Mouse (Mus musculus): ENCODE results near the gene Gm10073. TPM values are rescaled to one million over a fixed set of nuclear protein-coding genes. Genes with fewer than 3 reads are reported as not detected.
"Not testable (repeated sequence)": the region's sequence is repeated elsewhere in the genome, so short reads cannot be mapped to it uniquely, and the experiment has no call there.

The Gm10073 gene
- polyA plus RNA-seq, 1 experiment from 2014 or later: 11.1 TPM

DNA sequence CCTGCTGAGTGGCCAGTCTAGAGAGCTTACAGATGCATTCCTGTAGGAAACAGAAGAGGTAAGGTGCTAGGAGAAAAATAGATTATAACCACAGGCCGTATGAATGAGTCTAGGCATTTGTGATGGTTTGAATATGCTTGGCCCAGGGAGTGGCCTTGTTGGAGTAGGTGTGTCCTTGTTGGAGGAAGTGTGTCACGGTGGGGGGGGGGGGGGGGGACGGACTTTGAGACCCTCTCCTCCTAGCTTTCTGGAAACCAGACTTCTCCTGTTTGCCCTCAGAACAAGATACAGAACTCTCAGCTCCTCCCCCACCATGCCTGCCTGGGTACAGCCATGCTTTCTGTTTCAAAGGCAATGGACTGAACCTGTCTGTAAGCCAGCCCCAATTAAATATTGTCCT lies 19.2 kb upstream of the Gm10073 start:
- no peak for ATAC-seq (ENCODE audit: low FRiP score)
- H3K27me3 ChIP-seq (replicated peaks): no peaks in the 10 kb centered on the region
- no peak overlapping the region for H3K4me3 ChIP-seq (replicated peaks)
- H3K27ac ChIP-seq (replicated peaks): no peak overlapping the region
- WGBS: 74% methylated on average over 3 of the region's 3 CpGs
- no peaks in the 10 kb centered on the region for H3K9me3 ChIP-seq (replicated peaks)
- no peaks in the 10 kb centered on the region for H3K36me3 ChIP-seq
- no peak overlapping the region for H3K9ac ChIP-seq (replicated peaks)
- no peaks in the 10 kb centered on the region for H3K4me1 ChIP-seq
- no peak overlapping the region for H3K4me2 ChIP-seq

GRCm38 (mm10) chr8:106588443-106589431 lies 15.5 kb upstream of the Gm10073 start:
- no peak overlapping the region for H3K9ac ChIP-seq (replicated peaks)
- H3K27ac ChIP-seq (replicated peaks): no peak overlapping the region
- no peak overlapping the region for H3K4me3 ChIP-seq (replicated peaks)
- H3K4me2 ChIP-seq: no peak overlapping the region
- H3K4me1 ChIP-seq: no peaks in the 10 kb centered on the region
- no peaks in the 10 kb centered on the region for H3K36me3 ChIP-seq
- 74% methylated on average over 3 of the region's 3 CpGs for WGBS
- H3K27me3 ChIP-seq (replicated peaks): no peaks in the 10 kb centered on the region
- ATAC-seq (ENCODE audit: low FRiP score): no peak
- no peaks in the 10 kb centered on the region for H3K9me3 ChIP-seq (replicated peaks)

DNA sequence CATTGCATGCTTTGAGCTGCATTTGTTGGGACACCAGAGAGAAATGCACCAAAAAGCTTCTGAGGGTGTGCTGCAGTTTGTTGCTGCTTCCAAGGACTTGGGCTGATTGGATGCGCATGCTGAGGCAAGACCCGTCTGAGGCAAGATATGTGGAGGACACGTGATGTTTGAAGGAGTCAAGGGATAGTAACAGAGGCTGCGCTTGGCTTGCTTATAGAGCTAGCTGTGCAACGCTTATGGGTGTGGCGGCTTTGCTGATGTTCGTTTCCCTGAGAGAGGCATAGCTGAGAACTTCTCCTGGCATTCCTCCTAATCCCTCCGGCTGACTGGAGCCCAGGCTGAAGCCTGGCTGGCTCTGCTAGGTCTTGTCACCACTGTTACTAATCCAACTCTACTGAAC lies 13.6 kb upstream of the Gm10073 start:
- 90% methylated on average over 8 of the region's 8 CpGs for WGBS
- Histone ChIP-seq H3K36me3 (no peaks in the 10 kb centered on the region), H3K4me2 (no peak overlapping the region)

DNA sequence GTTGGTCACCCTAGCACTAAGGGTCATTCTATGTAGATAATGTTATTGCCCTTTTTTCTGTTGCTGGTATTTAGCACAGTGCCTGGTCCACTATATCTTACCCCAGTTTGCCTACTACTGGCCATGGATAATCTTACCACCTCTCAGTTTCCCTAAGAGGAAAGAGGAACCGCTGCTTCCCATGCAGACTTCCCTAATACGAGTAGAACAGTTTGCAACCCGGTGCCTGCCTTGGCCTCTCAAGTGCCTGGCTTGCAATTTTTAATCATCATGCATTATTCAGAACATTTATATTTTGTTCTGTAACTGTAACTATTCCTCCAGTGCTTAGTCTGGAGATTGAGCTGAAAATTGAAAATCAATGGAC lies 12.4 kb upstream of the Gm10073 start:
- H3K9me3 ChIP-seq (replicated peaks): no peaks in the 10 kb centered on the region
- no peak overlapping the region for H3K4me2 ChIP-seq
- no peaks in the 10 kb centered on the region for H3K4me1 ChIP-seq
- H3K9ac ChIP-seq (replicated peaks): no peak overlapping the region
- H3K27ac ChIP-seq (replicated peaks): no peak overlapping the region
- WGBS: 87% methylated on average over 3 of the region's 3 CpGs
- H3K4me3 ChIP-seq (replicated peaks): no peak overlapping the region
- H3K27me3 ChIP-seq (replicated peaks): no peaks in the 10 kb centered on the region
- no peaks in the 10 kb centered on the region for H3K36me3 ChIP-seq
- no peak for ATAC-seq (ENCODE audit: low FRiP score)

More for the DNA sequence above, 13.6 kb upstream of the Gm10073 start:
- no peak overlapping the region for H3K27ac ChIP-seq (replicated peaks)
- ATAC-seq (ENCODE audit: low FRiP score): no peak
- no peaks in the 10 kb centered on the region for H3K4me1 ChIP-seq
- no peaks in the 10 kb centered on the region for H3K27me3 ChIP-seq (replicated peaks)
- no peaks in the 10 kb centered on the region for H3K9me3 ChIP-seq (replicated peaks)
- H3K4me3 ChIP-seq (replicated peaks): no peak overlapping the region
- no peak overlapping the region for H3K9ac ChIP-seq (replicated peaks)

- WGBS: 64% methylated on average over 11 of the region's 11 CpGs
- H3K4me3 ChIP-seq (replicated peaks): no peak overlapping the region
- no peaks in the 10 kb centered on the region for H3K36me3 ChIP-seq
- no peaks in the 10 kb centered on the region for H3K9me3 ChIP-seq (replicated peaks)
- no peak overlapping the region for H3K9ac ChIP-seq (replicated peaks)
- no peak overlapping the region for H3K4me2 ChIP-seq
- ATAC-seq (ENCODE audit: low FRiP score): no peak
- H3K27me3 ChIP-seq (replicated peaks): no peaks in the 10 kb centered on the region
- no peaks in the 10 kb centered on the region for H3K4me1 ChIP-seq
- H3K27ac ChIP-seq (replicated peaks): no peak overlapping the region
Observed at GRCm38 (mm10) chr8:106584942-106585670, 11.8 kb upstream of the Gm10073 start.

- no peak for ATAC-seq (ENCODE audit: low FRiP score)
- no peaks in the 10 kb centered on the region for H3K36me3 ChIP-seq
- H3K9me3 ChIP-seq (replicated peaks): no peaks in the 10 kb centered on the region
- no peak overlapping the region for H3K27ac ChIP-seq (replicated peaks)
- no peak overlapping the region for H3K9ac ChIP-seq (replicated peaks)
- H3K4me3 ChIP-seq (replicated peaks): no peak overlapping the region
- H3K4me1 ChIP-seq: 0 out of 2 replicates have a peak, but pooled peaks cover 3% of the 10 kb centered on the region
- no peak overlapping the region for H3K4me2 ChIP-seq
- H3K27me3 ChIP-seq (replicated peaks): no peaks in the 10 kb centered on the region
- 70% methylated on average over 6 of the region's 6 CpGs for WGBS
Observed at GRCm38 (mm10) chr8:106581344-106582088, 8.3 kb upstream of the Gm10073 start.

- Histone ChIP-seq H3K9me3 (replicated peaks) (no peaks in the 10 kb centered on the region), H3K27me3 (replicated peaks) (no peaks in the 10 kb centered on the region), H3K9ac (replicated peaks) (no peak overlapping the region), H3K4me2 (no peak overlapping the region), H3K36me3 (no peaks in the 10 kb centered on the region), H3K27ac (replicated peaks) (no peak overlapping the region), H3K4me1 (0 out of 2 replicates have a peak, but pooled peaks cover 3% of the 10 kb centered on the region), H3K4me3 (replicated peaks) (no peak overlapping the region)
- WGBS: 71% methylated on average over 2 of the region's 2 CpGs
- ATAC-seq (ENCODE audit: low FRiP score): no peak
Observed at GRCm38 (mm10) chr8:106579510-106579909, 6.2 kb upstream of the Gm10073 start.

- no peaks in the 10 kb centered on the region for H3K27me3 ChIP-seq (replicated peaks)
- WGBS: 49% methylated on average over 6 of the region's 6 CpGs
- ATAC-seq (ENCODE audit: low FRiP score): no peak
- no peaks in the 10 kb centered on the region for H3K36me3 ChIP-seq
- no peak overlapping the region for H3K9ac ChIP-seq (replicated peaks)
- H3K27ac ChIP-seq (replicated peaks): no peak overlapping the region
- 0 out of 2 replicates have a peak, but pooled peaks cover 3% of the 10 kb centered on the region for H3K4me1 ChIP-seq
- H3K4me2 ChIP-seq: no peak overlapping the region
- no peak overlapping the region for H3K4me3 ChIP-seq (replicated peaks)
- no peaks in the 10 kb centered on the region for H3K9me3 ChIP-seq (replicated peaks)
Observed at GRCm38 (mm10) chr8:106576849-106577555, 3.7 kb upstream of the Gm10073 start.

- WGBS: 87% methylated on average over 4 of the region's 4 CpGs
- H3K27me3 ChIP-seq (replicated peaks): no peaks in the 10 kb centered on the region
- 0 out of 2 replicates have a peak, but pooled peaks cover 3% of the 10 kb centered on the region for H3K4me1 ChIP-seq
- H3K9me3 ChIP-seq (replicated peaks): no peaks in the 10 kb centered on the region
- no peak overlapping the region for H3K9ac ChIP-seq (replicated peaks)
- ATAC-seq (ENCODE audit: low FRiP score): no peak
- no peak overlapping the region for H3K4me3 ChIP-seq (replicated peaks)
- no peak overlapping the region for H3K4me2 ChIP-seq
- no peak overlapping the region for H3K27ac ChIP-seq (replicated peaks)
- H3K36me3 ChIP-seq: no peaks in the 10 kb centered on the region
Observed at GRCm38 (mm10) chr8:106574283-106574682, 1.0 kb upstream of the Gm10073 start.

GRCm38 (mm10) chr8:106572175-106572574 lies 1.1 kb downstream of the Gm10073 start:
- not testable (repeated sequence) for H3K9ac ChIP-seq (replicated peaks); H3K4me2 ChIP-seq; ATAC-seq (ENCODE audit: low FRiP score); H3K4me3 ChIP-seq (replicated peaks); H3K9me3 ChIP-seq (replicated peaks); H3K4me1 ChIP-seq; H3K36me3 ChIP-seq; H3K27ac ChIP-seq (replicated peaks); H3K27me3 ChIP-seq (replicated peaks)
- 85% methylated on average over 1 of the region's 1 CpGs for WGBS
